Mouse (Mus musculus) heart, postnatal 14 days (tissue): Measurements from ENCODE around the gene Rpl28. TPM values are rescaled to one million over a fixed set of nuclear protein-coding genes. Genes with fewer than 3 reads are reported as not detected.
A peak's percentile ranks its signal among the peaks of the same experiment; 100 is the strongest.

ENCODE experiments used
- DNase-seq, 2 experiments: peaks; one replicate each; pipeline ENCODE4 v3.0.0; 2021 to 2022
- intact Hi-C: fragments of 180-260 bp; cut with DNase I; formaldehyde crosslinking; loops from one replicate; pipeline ENCODE4 v1.15.1; 2025
- long read RNA-seq, 2 experiments: library from polyadenylated mRNA; stranded (forward); transcript quantifications; one replicate each; pipeline ENCODE4 v2.0.0; 2021
- total RNA-seq, 2 experiments: library from RNA; stranded (reverse); gene quantifications; 2 replicates each; pipeline ENCODE4 v1.2.3; 2021

Rpl28 gene
- 100 to 1,000 TPM; 469 to 532 TPM for total RNA-seq
- long read RNA-seq, experiment 1, transcript Rpl28-202 (4 exons, 772 nt): minor isoform, 28 of 99 reads
- long read RNA-seq, experiment 1, transcript Rpl28-201 (5 exons, 1,106 nt): major isoform, 69 of 99 reads
- long read RNA-seq, experiment 1, partial matches to known transcripts: 0 of 99 reads
- long read RNA-seq, experiment 1, other reads (novel, unspliced or antisense): 2 of 99 reads
- long read RNA-seq, experiment 2, transcript Rpl28-201 (5 exons, 1,106 nt): major isoform, 53 of 79 reads
- long read RNA-seq, experiment 2, transcript Rpl28-202 (4 exons, 772 nt): minor isoform, 24 of 79 reads
- long read RNA-seq, experiment 2, partial matches to known transcripts: 2 of 79 reads
- long read RNA-seq, experiment 2, other reads (novel, unspliced or antisense): 0 of 79 reads

- intact Hi-C loops: loop anchor here (2.0 to 10.0 kb wide), 4 partner anchors 110 to 348 kb away; partner anchors contain the start of gene Rdh13
- DNase-seq: peak; percentile 92 to 94
Measured at GRCm38 (mm10) chr7:4792278-4793212, at the start of gene Rpl28. Gene Rpl28 (plus strand): TSS chr7:4792874.

GRCm38 (mm10) chr7:4743354-4743753 lies 49.3 kb upstream of the Rpl28 start:
- no peak for DNase-seq
- intact Hi-C loops: no loop called here

- intact Hi-C loops: no loop called here
- no peak for DNase-seq
Measured at GRCm38 (mm10) chr7:4744886-4745285, 47.8 kb upstream of the Rpl28 start.

- intact Hi-C loops: no loop called here
- DNase-seq: no peak
Measured at GRCm38 (mm10) chr7:4746326-4746980, 46.2 kb upstream of the Rpl28 start.

GRCm38 (mm10) chr7:4747156-4747899 lies 45.3 kb upstream of the Rpl28 start:
- intact Hi-C loops: no loop called here
- no peak for DNase-seq

GRCm38 (mm10) chr7:4748321-4748720 lies 44.4 kb upstream of the Rpl28 start:
- no peak for DNase-seq
- intact Hi-C loops: no loop called here

- intact Hi-C loops: no loop called here
- DNase-seq: no peak
Measured at GRCm38 (mm10) chr7:4749169-4749568, 43.5 kb upstream of the Rpl28 start.

GRCm38 (mm10) chr7:4751971-4752820 lies 40.5 kb upstream of the Rpl28 start:
- intact Hi-C loops: no loop called here
- peak in 1 of 2 experiments; percentile 31 for DNase-seq

- intact Hi-C loops: no loop called here
- DNase-seq: peak; percentile 64 to 72
Measured at GRCm38 (mm10) chr7:4752821-4753570, 39.7 kb upstream of the Rpl28 start, which contains the start of gene Cox6b2. Gene Cox6b2 (minus strand): TSS chr7:4753094.

GRCm38 (mm10) chr7:4759670-4760069 lies 33.0 kb upstream of the Rpl28 start:
- intact Hi-C loops: no loop called here
- DNase-seq: no peak

GRCm38 (mm10) chr7:4764946-4765710 lies 27.5 kb upstream of the Rpl28 start:
- DNase-seq: no peak
- intact Hi-C loops: no loop called here

GRCm38 (mm10) chr7:4771202-4771601 lies 21.5 kb upstream of the Rpl28 start, which contains the start of gene Fam71e2:
Gene Fam71e2 (minus strand): TSS chr7:4771302.
- intact Hi-C loops: no loop called here
- DNase-seq: no peak

GRCm38 (mm10) chr7:4776131-4776530 lies 16.5 kb upstream of the Rpl28 start:
- intact Hi-C loops: no loop called here
- no peak for DNase-seq

GRCm38 (mm10) chr7:4776861-4777830 lies 15.5 kb upstream of the Rpl28 start:
- peak; percentile 70 for DNase-seq
- intact Hi-C loops: no loop called here

GRCm38 (mm10) chr7:4777851-4778637 lies 14.6 kb upstream of the Rpl28 start:
- intact Hi-C loops: no loop called here
- no peak for DNase-seq

GRCm38 (mm10) chr7:4779921-4780320 lies 12.8 kb upstream of the Rpl28 start:
- DNase-seq: no peak
- intact Hi-C loops: no loop called here
